In the genomic region with DNA sequence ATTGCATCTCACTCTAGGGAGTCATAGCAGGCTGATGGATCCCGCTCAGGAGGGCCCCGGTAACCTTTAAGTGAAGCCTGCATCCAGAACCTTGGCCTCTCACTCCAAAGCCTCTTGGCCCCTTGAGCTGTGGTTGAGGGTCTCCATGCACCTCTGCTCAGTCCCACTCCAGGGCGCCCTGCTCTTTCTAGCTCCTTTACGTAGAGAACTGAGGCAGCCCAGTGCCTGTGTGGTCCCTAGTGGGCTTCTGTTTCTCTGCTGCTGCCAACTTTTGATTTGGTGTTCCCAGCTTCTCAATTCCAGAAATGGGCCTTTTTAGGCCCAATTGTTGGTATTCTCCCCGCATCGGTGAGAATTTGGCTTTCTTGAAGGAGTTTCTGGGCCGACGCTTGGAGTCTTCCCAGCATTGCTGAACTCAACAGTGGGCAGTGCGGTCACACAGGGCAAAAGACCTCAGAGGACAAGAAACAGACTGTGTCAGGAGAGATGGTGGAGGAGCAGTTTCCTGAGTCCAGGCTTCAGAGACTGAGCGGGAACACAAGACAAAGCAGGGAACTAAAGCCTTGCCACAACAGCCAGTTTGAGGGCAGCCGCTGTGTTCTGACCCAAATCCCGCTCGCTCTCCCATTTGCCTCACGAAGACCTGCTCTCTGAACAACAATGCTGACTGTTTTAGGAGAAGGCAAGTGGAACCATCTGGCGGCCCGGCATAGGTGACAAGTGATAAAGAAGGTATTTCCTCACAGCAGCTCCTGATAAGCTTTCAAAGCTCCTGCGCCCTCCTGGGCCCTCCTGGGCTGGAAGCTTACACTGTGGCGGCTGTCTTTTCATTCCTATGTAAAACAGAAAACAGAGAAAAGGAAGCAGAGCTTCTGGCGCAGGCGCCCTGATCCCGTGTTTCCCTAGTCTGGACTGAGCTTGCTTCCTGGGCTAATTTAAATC, we compare ENCODE assay signal across 8 mouse cellular contexts.
DNase-seq lines count a peak whose midpoint lies in the region; ATAC-seq lines count a peak whose summit lies in the region.

No protein-coding gene starts in this region.

- H3K9ac ChIP-seq in embryonic facial prominence, embryonic 15.5 days, result no peak overlapping the region
- H3K9ac ChIP-seq in midbrain, embryonic 13.5 days (replicated peaks), result no peak overlapping the region

- DNase-seq in kidney, adult 11 months, result peak; percentile 14
- DNase-seq in kidney, adult 9 months, result no peak
- DNase-seq in heart, postnatal 4 days, result peak; percentile 23
- DNase-seq in layer of hippocampus, postnatal 10 days (ENCODE audit: low spot score in 2 of 2), result peak; percentile 32 to 51
- DNase-seq in adrenal gland, postnatal 14 days, result no peak
- DNase-seq in B cell, adult 2 months, result no peak

- H3K27ac ChIP-seq in embryonic facial prominence, embryonic 15.5 days (replicated peaks), result no peak overlapping the region
- peak overlapping the region; percentile 32; the same call in 1 of the 2 replicates for H3K27ac ChIP-seq in midbrain, embryonic 13.5 days

- H3K4me1 ChIP-seq in embryonic facial prominence, embryonic 15.5 days, result no peaks in the 10 kb centered on the region
- H3K4me1 ChIP-seq in midbrain, embryonic 13.5 days (replicated peaks), result peaks cover 10% of the 10 kb centered on the region

- no peak overlapping the region for H3K4me3 ChIP-seq in embryonic facial prominence, embryonic 15.5 days (replicated peaks)
- no peak overlapping the region for H3K4me3 ChIP-seq in midbrain, embryonic 13.5 days (replicated peaks)

- 42% methylated on average over 21 of the region's 21 CpGs for WGBS in embryonic facial prominence, embryonic 15.5 days
- 39% methylated on average over 21 of the region's 21 CpGs for WGBS in midbrain, embryonic 13.5 days

- no peaks in the 10 kb centered on the region for H3K36me3 ChIP-seq in embryonic facial prominence, embryonic 15.5 days
- H3K36me3 ChIP-seq in midbrain, embryonic 13.5 days, result no peaks in the 10 kb centered on the region

- no peaks in the 10 kb centered on the region for H3K9me3 ChIP-seq in embryonic facial prominence, embryonic 15.5 days (replicated peaks)
- no peaks in the 10 kb centered on the region for H3K9me3 ChIP-seq in midbrain, embryonic 13.5 days

- H3K4me2 ChIP-seq in embryonic facial prominence, embryonic 15.5 days (replicated peaks), result peak overlapping the region; percentile 12; the same call in 1 of the 2 replicates
- peak overlapping the region; percentile 45 for H3K4me2 ChIP-seq in midbrain, embryonic 13.5 days (replicated peaks)

- no peaks in the 10 kb centered on the region for H3K27me3 ChIP-seq in embryonic facial prominence, embryonic 15.5 days
- H3K27me3 ChIP-seq in midbrain, embryonic 13.5 days, result no peaks in the 10 kb centered on the region

- ATAC-seq in embryonic facial prominence, embryonic 15.5 days (ENCODE audit: insufficient number of reproducible peaks, low FRiP score, low TSS enrichment, low read depth), result no peak
- ATAC-seq in midbrain, embryonic 13.5 days, result peak; percentile 88

Comparison
In these comparisons a context has a peak if more than half of its experiments do, and no peak if none do; other contexts are left out.
1. DNase-seq: peak in kidney, adult 11 months (single experiment), heart, postnatal 4 days (single experiment) and layer of hippocampus, postnatal 10 days (2 of 2); none in kidney, adult 9 months (single experiment), adrenal gland, postnatal 14 days (single experiment) and B cell, adult 2 months (0 of 2).